Mouse (Mus musculus): ENCODE measurements around the gene Ncdn.
A peak's percentile ranks its signal among the peaks of the same experiment; 100 is the strongest.

Gene Ncdn

DNA sequence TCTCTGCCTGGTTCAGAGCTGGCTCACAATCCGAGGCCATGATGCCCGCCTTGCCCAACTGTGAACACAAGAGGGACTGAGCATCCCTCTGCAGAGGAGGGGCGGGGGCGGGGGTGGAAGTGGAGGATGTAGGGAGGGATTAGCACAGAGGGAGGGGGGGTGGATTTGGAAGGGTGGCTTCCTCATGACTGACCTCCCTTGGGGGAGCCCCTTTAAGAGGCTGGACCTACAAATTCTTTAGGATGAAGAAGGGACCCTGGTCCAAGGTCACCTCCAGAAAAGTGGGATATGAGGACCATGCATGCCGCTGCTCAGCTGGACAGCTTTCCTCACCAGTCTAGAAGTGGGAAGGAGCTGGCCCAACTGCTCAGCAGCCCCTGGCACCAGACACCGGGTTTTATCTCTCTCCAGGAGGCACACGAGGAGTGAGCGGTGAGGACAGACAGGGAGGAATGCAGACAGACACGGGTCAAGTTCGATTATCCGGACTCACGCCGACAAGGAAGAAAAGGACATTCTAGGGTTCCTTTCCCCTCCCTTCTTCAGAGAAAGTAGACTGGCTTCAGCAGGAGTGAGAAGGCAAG is 1.1 kb downstream of the Ncdn start:
- DNase-seq = no peak

DNA sequence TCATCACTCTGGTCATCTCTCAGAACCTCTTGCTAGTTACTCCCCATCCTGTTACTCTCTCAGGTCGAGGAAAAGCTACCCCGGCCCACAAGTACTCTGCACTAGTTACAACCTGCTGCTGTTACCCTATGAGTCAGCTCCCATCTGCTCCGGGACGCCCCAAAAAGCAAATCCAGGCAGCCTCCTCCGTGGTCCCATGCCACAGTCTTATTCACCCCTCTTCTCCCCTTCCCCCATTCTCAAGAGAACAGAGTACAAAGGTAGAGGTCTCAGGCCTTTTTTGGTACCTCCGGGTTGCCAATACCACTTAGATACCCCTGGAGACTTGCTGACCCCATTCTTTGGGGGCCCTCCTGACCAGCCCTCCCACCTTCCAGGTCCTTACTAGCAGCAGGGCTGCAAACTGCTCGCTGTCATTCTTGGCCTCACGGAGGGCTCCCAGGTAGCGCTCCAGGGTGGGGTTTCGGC is 1.6 kb downstream of the Ncdn start:
- no peak for DNase-seq

DNA sequence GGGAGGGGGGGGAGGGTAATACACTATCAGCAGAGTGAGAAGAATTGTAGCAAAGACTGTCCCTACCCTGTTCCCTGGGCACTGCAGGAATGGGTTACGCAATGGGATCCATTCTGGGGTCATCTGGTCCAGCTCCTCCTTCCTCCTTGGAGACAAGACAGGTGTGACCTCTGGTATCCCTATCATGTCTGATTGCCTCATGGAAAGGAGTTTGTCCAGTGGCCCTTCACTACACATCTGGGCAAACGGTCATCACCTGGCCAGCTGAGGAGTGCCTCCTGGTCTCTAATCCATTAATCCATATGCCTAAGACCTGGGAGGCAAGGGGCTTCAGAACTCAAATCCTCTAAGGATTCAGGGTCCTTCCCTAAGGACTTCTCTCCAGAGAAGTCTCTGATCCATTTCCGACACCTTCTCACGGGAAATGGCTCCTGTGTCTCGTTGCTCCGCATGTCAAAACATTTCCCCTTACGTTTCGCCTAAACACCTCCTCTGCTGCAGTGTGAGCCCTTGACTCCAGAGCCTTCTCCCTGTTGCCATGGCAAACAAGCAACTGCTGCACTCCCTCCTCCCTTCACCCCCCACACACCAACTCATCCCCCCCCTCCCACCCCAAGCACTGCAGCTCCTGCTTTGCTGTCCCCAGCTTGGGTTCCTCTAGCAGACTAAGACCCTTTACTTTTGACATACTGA is 2.2 kb downstream of the Ncdn start:
- no peak for DNase-seq

DNA sequence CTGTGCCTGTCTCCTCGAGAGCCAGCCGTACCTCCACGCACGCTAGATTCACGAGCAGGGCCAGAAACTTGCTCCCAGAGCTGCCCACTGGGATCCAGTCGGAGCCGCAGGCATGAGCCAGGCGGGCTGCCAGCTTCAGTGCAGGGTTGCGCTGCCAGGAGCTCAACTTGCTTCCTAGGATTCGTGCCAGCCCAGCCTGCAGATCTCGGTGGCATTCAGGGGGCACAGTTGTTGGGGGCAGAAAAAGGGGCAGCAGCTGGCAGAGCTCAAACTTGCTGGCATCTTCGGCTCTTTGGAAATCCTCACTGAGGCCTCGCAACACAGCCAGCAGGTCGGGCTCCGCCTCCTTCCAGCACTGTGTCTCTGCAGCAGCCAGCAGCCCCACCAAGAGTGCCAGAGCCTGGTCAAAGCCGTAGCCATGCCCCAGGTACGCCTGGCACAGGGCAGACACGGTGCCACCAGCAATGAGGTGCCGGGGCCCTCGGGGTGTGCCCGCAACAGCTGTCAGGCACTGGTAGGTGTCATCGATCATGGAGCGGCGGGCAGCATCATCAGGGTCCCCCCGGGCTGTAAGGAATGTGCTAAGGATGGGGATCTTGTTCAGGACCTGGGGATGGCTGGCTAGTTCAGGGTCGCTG is 3.1 kb downstream of the Ncdn start:
- DNase-seq = peak; percentile 81

DNA sequence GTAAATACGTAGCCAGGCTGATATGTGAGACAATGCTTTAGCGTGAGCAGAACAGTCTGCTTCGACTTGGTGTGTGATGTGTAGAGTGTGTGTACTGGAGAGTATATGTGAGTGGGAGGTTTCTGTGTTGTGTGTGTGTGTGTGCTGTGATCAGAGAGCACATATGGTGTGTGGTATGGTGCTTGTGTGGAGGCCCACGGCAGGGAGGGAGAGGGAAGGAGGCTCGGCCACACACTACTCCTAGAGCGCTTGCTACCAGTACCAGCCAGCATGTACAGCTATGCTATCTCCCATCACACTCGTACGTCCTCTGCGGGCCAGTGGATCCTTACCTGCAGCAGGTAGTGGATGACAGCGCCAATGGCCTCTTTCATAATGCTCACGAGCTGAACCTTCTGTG is 3.7 kb downstream of the Ncdn start:
- no peak for DNase-seq

DNA sequence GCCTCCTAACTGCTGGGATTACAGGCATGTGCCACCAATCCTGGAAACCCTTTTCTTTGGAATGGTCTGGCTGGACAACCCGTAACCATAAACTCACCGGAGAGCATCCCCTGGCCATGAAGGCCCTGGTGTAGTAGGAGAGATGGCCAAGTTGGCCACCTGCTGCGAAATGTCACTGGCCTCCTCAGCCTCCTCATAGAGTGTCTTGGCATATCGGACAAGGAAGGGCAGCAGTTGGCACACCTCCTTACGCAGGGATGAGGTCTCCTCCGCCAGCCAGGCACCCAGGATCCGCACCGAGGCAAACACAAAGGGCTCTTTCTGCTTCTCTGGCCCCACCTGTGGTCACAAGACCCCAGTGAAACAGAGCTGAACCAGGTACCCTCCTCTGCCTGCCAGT is 4.9 kb downstream of the Ncdn start:
- no peak for DNase-seq

DNA sequence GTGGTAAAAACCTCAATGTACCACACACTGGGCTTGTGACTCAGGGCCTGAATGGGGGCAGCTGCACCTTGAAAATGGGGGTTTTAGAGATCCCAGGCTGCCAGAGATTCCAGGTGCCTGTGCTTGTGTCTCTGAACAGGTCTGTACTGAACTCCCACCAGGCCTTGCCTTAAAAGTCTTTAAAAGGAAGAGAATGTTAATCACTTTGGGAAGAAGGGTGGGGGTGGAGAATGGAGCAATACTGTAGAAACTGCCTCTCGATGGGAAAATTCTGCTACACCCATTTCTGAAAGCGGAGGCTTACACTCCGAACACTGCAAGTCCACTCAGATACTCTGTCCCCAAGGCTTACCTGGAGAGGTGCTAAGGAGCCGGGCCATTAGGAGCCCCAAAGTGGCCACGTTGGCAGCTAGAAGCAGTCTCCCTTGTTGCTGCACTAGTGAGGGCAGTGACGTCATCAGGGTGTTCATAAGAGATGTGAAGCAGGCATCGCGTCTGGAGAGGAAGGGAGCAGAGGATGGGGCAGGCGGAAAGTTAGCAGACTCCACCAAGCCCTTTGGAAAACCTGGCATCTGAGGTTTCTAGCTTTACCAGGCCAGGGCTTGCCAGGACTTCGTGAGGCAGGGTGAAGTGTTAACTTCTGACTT is 6.9 kb downstream of the Ncdn start:
- DNase-seq = no peak

DNA sequence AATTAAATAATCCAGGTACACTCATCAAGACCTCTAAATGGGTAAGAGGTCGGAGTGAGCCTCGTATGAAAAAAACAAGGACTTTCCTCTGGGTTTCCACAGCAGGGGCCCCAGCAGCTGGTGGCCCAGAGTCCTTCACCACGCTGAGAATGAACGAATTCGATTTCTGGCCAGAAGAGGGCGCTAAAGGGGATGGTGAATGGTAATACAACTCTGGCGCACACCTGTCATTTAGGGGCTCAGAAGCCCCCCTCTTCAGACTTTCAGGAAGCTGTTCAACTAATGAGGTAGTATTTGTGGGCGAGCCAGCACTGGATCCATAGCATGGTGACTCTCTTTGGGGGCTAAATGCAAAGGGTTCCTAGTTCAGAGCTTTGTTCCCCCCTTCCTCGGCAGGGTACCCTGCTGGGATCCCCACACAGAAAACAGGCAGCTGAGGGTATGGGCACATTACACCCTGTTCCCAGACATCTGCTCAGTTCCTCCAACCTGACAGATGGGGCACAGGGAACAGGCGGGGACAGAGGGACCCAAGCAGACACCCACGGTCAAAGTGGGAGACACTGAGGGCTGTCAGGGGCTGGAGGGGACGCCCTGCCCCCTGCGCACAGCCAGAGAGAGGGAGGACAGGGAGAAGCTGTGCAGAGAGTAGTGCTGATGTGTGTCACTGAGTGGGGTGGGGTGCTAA is 7.6 kb downstream of the Ncdn start:
- DNase-seq = peak; percentile 73

DNA sequence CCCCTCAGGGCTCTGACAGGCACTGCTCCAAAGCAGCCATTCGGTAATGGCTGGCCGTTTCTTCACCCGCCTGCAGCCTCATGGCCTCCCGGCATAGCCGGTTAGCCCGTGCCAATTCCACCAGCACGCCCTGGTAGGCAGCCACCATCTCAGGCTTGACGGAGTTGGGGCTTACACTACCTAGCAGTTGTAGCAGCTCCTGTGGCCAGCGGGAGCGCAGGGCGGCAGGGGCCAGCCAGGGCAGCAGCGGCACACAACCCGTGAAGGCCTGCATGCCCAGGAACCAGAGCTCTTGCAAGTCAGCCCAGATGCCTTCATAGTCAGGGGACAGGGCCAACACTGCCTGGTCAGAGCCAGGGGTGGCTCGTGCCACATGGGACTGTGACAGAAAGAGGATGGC is 8.4 kb downstream of the Ncdn start:
- DNase-seq = no peak

DNA sequence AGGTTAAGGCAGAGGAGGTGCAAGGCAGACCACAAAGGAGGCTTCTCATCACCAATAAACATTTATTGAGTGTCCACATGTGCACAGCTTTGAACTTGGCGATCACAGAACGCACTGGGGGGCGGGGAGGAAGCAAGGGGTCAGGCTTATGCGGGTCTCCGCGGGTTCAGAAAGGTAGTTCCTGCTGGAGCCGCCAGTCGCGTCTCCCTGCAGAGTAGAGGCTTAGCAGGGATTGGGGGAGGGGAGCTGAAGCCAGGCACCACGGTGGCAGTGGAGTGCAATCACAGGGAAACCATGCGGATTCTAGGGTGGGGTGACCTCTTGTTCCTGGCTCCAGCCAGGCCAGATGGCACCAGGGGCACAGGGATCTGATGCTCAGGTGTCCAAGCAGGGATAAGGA is 9.5 kb downstream of the Ncdn start:
- DNase-seq = no peak

GRCm38 (mm10) chr4:126742976-126743375 is 10.3 kb downstream of the Ncdn start:
- no peak for DNase-seq

DNA sequence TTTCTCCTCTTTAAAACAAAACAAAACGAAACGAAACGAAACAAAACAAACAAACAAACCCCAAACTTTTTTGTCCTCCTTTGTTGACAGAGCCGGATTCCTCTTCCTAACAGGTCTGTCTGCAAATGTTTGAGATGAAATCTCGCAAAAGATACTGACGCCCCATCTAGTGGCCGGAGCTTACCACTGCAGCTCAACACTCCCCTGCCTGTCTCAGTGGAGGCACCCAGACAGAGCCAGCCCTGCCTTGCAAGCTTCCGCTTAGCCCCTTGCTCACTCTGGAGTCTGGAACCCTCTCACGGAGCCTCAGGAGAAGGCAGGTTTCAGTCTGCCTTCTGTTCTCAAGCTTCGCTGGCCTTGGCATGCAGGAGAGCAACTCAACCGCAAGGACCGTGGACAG is 11.8 kb downstream of the Ncdn start:
- peak; percentile 83 for DNase-seq

GRCm38 (mm10) chr4:126739966-126740676 is 13.1 kb downstream of the Ncdn start:
- DNase-seq = no peak

DNA sequence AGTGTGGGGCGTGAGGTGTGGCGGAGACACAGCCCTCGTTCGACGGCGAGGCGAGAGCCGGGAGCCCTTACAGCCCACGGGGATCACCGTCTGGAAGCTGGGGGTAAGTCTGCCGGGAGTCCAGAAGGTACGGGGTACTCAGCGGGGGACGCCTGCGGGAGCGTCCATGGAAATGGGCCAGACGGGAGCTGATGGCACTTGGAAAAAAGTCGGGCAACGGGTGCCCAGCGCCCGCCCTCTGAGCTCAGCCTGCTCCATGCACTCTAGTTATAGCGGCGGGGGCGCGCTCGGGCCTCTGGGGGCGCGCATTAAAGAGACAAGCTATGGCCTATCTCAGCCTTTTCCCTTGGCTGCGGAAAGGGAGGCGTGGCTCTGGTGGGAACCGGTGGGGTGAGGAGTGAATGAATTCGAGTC is 17.2 kb downstream of the Ncdn start, which contains the start of gene Tfap2e:
Gene Tfap2e (minus strand): TSS at position 240 of the 414 bp plus-strand sequence.
- no peak for DNase-seq

- no peak for DNase-seq
Observed at GRCm38 (mm10) chr4:126735382-126736000, 17.7 kb downstream of the Ncdn start.

- no peak for DNase-seq
Observed at GRCm38 (mm10) chr4:126734700-126735381, 18.4 kb downstream of the Ncdn start.

- DNase-seq = no peak
Observed at GRCm38 (mm10) chr4:126734001-126734603, 19.1 kb downstream of the Ncdn start.

DNA sequence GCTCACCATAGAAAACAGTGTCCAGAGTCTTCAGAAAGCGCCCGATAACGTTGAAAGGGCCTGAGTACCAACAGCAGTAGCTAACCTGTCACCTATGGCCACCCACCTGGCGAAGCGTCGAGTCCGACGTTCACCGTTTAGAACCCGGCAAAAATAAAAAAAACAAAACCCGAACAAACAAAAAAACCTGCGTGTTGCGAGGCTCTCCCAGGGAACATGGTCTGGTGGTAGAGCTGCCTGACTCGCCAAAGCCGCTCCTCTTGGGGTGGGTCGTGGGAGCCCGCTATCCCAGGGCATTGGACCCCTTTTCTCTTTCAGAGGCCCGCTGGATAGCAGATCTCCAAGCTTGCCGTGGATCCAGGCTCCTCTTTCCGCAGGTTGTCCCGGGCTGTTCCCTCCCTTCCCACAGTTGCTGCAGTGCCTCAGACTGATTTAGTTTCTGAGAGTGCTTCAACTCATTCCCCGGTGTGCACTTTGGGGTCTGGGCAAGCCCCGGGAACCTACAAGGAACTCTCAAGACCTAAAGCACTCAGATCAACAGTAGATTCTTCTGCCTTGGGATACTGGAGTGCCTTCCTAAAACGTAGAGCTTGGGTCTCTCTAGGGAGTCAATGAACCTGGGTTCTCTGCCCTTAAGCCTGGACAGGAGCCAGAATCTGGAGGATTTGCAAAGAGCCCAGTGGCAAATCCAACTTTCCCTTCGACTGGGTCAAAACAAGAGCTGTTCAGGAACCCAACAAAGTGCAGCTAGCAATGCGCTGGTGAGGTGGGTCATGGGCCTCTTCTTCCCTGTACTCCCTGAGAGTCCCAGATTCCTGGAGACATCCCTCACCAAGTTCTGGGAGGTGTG is 20.5 kb downstream of the Ncdn start:
- no peak for DNase-seq

DNA sequence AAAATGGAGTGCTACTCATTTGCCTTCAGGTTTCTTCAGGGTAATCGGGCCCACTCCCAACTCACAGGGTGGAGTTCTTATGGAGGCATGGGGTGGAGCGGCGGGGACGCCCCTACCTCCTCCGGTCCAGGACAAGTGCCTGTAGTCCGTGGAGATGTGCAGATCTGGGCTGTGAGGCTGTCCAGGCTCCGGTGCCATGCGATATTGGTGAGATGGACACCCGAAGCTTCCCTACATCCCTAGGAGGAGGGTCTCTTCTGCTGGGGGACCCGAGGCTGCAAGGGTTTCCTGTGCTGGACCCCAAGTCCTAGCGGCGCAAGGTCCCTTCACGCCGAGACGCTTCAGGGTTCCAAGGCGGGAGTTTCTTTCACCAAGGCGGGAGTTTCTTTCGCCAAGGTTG is 21.1 kb downstream of the Ncdn start:
- DNase-seq = no peak

- DNase-seq = no peak
Observed at GRCm38 (mm10) chr4:126707439-126707826, 45.8 kb downstream of the Ncdn start.
